Mouse (Mus musculus) small intestine, adult 2 months (tissue): Measurements from ENCODE around the gene Serf2.

Experiments
- CTCF ChIP-seq: fragments of 200-500 bp; IDR thresholded peaks from 2 replicates; pipeline ENCODE4 v1.5.1; 2012; ENCODE audit warnings: low read depth, mild to moderate bottlenecking, control low read depth, inconsistent platforms, low read length, moderate library complexity, mixed read lengths; ENCODE audit not compliant: insufficient replicate concordance, insufficient read length; ENCODE audit errors: extremely low read depth
- POLR2A ChIP-seq: fragments of 200-500 bp; IDR thresholded peaks from 2 replicates; pipeline ENCODE4 v1.6.1; 2012; ENCODE audit warnings: low read depth, mild to moderate bottlenecking, control low read depth, inconsistent platforms, low read length, moderate library complexity

DNA sequence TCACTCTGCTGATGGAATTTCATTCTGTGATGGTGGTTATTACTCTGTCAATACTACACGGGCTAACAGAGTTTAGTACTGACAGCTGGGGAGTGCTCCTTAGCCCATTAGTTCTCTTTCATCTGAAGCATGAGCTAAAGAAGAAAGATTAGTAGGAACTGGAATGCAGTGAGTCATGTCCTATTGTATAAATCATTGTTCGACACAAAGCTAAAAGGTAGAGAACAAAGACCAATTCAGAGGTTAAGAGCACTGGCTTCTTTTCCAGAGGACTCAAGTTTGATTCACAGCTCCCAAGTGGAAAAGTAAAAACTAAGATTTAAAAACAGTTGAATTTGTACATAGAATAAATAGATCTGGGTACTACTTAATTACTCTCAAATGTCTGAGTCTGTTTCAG is 11.1 kb downstream of the Serf2 start:
- no peak for TF ChIP-seq CTCF
- TF ChIP-seq POLR2A = no peak
